Mouse (Mus musculus) testis, adult 2 months (tissue): ENCODE measurements around the gene Gm8127. TPM values are rescaled to one million over a fixed set of nuclear protein-coding genes. Genes with fewer than 3 reads are reported as not detected.
A peak's percentile ranks its signal among the peaks of the same experiment; 100 is the strongest.
"Not testable (repeated sequence)": the region's sequence is repeated elsewhere in the genome, so short reads cannot be mapped to it uniquely, and the experiment has no call there.

Source experiments
- H3K27ac ChIP-seq: fragments of 200-500 bp; 2 replicates; pipeline ENCODE4 v1.5.1; 2012; ENCODE audit warnings: low read depth, low read length; ENCODE audit not compliant: control insufficient read depth, insufficient read depth
- H3K27me3 ChIP-seq: fragments of 200-500 bp; 2 replicates; pipeline ENCODE4 v1.6.1; 2012; ENCODE audit warnings: mild to moderate bottlenecking, low read length, moderate library complexity; ENCODE audit not compliant: control insufficient read depth, insufficient read depth
- H3K36me3 ChIP-seq: fragments of 200-500 bp; 2 replicates; pipeline ENCODE4 v1.6.1; 2012; ENCODE audit warnings: mild to moderate bottlenecking, low read length; ENCODE audit not compliant: control insufficient read depth, insufficient read depth
- H3K4me1 ChIP-seq: fragments of 200-500 bp; 2 replicates; pipeline ENCODE4 v1.6.1; 2012; ENCODE audit warnings: low read length; ENCODE audit not compliant: control insufficient read depth, insufficient read depth
- H3K4me3 ChIP-seq: fragments of 200-500 bp; 2 replicates; pipeline ENCODE4 v1.5.1; 2012; ENCODE audit warnings: low read depth, mild to moderate bottlenecking, low read length, moderate library complexity, mixed read lengths; ENCODE audit not compliant: control insufficient read depth
- polyA plus RNA-seq: library from polyadenylated mRNA; depleted of rRNA; stranded (reverse); fragments of >200 nt; gene quantifications from 2 replicates; pipeline ENCODE4 v1.2.3, GENCODE M21; 2012; rRNA removed

Gm8127 gene
- polyA plus RNA-seq = 2.8 and 3.5 TPM in 2 replicates

- H3K27me3 ChIP-seq, H3K36me3 ChIP-seq, H3K4me1 ChIP-seq, H3K27ac ChIP-seq: not testable (repeated sequence)
- H3K4me3 ChIP-seq = peak within 1 kb of the TSS; percentile 84
Measured at GRCm38 (mm10) chr14:43293503-43293902, at the start of gene Gm8127. Gm8127 (minus strand) TSS chr14:43293832.

DNA sequence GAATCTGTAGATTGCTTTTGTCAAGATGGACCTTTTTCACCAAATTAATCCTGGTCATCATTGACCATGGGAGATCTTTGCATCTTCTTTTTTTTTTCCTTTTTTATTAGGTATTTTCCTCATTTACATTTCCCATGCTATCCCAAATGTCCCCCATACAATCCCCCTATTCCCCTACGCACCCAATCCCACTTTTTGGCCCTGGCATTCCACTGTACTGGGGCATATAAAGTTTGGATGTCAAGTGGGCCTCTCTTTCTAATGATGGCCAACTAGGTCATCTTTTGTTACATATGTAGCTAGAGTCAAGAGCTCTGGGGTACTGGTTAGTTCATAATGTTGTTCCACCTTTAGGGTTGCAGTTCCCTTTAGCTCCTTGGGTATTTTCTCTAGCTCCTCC, 44.0 kb upstream of the Gm8127 start:
- H3K36me3 ChIP-seq, H3K27me3 ChIP-seq, H3K27ac ChIP-seq, H3K4me3 ChIP-seq, H3K4me1 ChIP-seq: not testable (repeated sequence)

DNA sequence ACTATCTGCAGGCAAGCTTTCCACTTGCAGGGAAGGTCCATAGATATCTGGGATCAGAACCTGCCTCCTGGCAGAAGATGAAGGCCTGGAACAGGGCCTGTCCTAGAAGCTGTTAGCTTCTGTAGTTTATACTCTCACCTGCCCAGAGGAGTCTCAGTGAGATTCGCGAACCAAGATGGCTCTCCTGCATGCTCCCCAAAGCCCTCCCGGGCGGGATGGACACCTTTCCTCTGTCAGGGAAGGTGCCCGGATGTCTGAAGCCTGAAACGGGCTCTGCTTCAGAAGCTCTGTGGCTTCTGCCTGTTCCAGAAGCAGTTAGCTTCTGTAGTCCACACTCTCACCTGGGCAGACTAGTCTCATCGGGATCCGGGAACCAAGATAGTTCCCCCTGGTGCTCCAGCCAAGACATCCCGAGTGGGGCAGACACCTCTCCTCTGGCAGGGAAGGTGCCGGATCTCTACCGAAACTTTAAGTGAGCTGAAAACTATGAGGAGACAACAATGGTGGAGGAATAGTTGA, 37.8 kb upstream of the Gm8127 start:
- H3K4me1 ChIP-seq, H3K27ac ChIP-seq, H3K4me3 ChIP-seq, H3K36me3 ChIP-seq, H3K27me3 ChIP-seq: not testable (repeated sequence)

DNA sequence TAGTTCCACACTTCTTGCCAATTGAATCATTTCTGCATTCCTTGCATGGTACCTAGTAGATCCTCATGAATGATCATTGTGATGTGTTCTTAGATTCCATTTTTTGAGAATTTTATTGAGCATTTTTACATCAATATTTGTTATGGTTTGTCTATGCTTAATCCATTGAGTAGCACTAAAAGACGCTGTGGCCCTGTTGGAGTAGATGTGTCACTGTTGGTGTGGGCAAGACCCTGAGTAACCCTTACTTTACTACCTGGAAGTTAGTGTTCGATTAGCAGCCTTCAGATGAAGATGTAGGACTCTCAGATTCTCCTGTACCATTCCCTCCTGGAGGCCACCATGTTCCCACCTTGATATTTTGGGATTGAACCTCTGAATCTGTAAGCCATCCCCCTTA, 35.0 kb upstream of the Gm8127 start:
- not testable (repeated sequence) for H3K36me3 ChIP-seq, H3K27ac ChIP-seq, H3K27me3 ChIP-seq

DNA sequence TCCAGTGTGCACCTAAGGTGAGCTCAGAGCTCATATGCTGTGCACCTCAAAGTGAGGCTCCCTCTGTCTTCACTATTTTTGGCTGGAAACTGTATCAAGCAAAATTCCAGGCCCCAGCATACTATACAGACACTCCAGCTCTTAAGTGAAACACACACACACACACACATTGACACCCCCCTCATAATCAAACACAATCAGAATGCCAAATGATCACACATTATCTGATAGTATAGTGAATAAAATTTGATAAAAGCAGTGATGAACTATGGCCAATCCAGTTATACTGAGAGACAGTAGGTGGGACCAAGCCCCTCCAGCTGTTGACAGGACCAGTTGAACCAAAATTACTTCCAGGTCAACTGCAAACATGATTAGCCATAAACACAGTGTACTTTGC, 25.9 kb upstream of the Gm8127 start:
- not testable (repeated sequence) for H3K4me3 ChIP-seq, H3K36me3 ChIP-seq, H3K4me1 ChIP-seq, H3K27ac ChIP-seq, H3K27me3 ChIP-seq

More for the DNA sequence above, 35.0 kb upstream of the Gm8127 start:
- not testable (repeated sequence) for H3K4me1 ChIP-seq, H3K4me3 ChIP-seq

GRCm38 (mm10) chr14:43278681-43279080, 15.0 kb downstream of the Gm8127 start:
- H3K27ac ChIP-seq, H3K4me1 ChIP-seq, H3K27me3 ChIP-seq, H3K36me3 ChIP-seq, H3K4me3 ChIP-seq: not testable (repeated sequence)

GRCm38 (mm10) chr14:43278146-43278545, 15.5 kb downstream of the Gm8127 start:
- H3K27ac ChIP-seq, H3K4me3 ChIP-seq, H3K27me3 ChIP-seq, H3K36me3 ChIP-seq, H3K4me1 ChIP-seq: not testable (repeated sequence)

DNA sequence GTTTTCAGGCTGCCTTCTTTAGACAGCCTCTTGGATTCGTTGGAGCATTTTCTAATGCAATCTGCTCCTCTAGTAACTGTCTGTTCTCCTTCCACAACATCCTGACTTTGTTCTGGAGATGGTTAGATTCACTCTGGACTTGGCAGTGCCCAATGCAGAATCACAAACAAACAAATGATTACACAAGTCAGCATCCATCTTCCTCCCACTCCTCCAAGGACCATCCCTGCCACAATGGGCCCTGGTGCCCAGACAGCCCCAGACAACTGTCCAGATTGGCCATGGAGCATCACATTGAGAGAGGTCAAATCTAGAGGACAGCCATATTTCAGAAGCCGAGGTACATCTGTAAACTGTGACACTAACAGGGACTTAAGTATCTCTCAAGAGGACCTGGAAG, 16.2 kb downstream of the Gm8127 start:
- not testable (repeated sequence) for H3K4me1 ChIP-seq, H3K36me3 ChIP-seq, H3K27ac ChIP-seq

DNA sequence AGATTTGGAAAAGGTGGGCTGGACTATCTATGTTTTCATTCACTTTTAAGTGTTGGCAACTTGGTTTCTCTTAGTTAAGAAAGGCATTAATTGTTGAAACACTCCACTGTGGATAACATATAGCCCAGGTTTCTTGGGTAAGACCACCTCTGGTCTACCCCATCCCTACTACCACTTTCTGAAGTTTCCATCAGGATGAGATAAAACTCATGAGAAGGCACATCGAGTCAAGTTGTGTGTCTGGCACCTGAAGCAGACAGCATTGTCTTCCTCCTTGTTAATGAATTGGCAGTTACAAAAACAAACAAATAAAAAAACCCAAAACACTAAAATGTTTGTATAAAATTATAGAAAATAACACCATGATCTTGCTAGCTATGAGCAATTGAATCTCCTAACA, 17.9 kb downstream of the Gm8127 start:
- H3K27ac ChIP-seq, H3K4me1 ChIP-seq, H3K36me3 ChIP-seq, H3K27me3 ChIP-seq, H3K4me3 ChIP-seq: not testable (repeated sequence)

More for the DNA sequence above, 16.2 kb downstream of the Gm8127 start:
- H3K27me3 ChIP-seq, H3K4me3 ChIP-seq: not testable (repeated sequence)

DNA sequence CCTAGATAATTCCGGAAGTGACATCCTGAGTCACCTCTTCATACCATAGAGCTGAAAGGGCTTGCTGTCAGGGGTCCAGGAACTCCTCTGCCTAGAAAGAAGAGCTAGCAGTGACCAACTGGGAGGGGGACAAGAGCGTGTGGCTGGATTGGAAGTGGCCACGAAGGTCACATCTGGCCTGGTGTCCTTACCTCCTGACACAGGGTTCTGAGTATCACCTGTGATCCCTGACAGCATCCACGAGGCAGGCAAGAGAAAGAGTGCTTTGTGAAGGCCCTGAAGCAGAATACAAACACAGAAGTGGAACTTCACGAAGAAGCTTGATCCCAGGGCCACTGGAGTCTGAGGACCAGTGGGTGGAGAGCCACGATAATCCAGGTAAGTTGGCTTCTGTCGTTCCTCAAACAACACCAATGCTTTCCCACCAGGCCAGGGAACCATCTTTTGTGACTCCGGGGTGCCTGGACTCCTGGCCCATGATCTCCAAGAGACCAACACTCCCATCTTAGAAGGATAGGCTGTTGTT, 18.6 kb downstream of the Gm8127 start, which contains the start of gene Gm9732:
Gene Gm9732 (plus strand): TSS at position 51 of the 526 bp plus-strand sequence.
- peak within 1 kb of the TSS; percentile 73 for H3K4me3 ChIP-seq
- H3K36me3 ChIP-seq, H3K27me3 ChIP-seq, H3K27ac ChIP-seq, H3K4me1 ChIP-seq: not testable (repeated sequence)

DNA sequence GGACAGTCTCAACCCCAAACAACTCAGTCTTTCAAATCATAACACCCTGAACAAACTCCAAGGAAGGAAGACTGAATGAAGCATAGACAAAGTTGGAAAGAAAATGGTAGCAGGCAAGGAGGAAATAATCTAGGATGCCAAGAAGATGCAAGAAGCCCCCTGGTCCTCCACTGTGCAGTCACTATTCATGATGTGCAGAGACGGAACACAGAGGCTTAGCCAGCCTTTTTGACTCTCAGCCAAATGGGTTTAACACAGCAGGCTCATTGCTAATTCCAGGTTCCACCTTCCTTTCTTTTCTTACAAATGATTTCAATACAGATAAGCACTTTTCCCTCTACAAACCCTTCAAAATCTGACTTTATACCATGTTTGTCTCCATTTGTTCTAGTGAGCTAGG, 20.5 kb downstream of the Gm8127 start:
- H3K36me3 ChIP-seq, H3K27ac ChIP-seq, H3K4me1 ChIP-seq, H3K4me3 ChIP-seq, H3K27me3 ChIP-seq: not testable (repeated sequence)

- not testable (repeated sequence) for H3K4me1 ChIP-seq, H3K4me3 ChIP-seq, H3K27ac ChIP-seq, H3K27me3 ChIP-seq, H3K36me3 ChIP-seq
Measured at GRCm38 (mm10) chr14:43269211-43269610, 24.4 kb downstream of the Gm8127 start.
